Mouse (Mus musculus) E14TG2a.4 (cell line): ENCODE results near the gene Morc3.

Source experiments
- H3K27me3 ChIP-seq: 2 replicates; pipeline ENCODE4 v1.6.1; 2014; ENCODE audit warnings: low read length, control low read depth; ENCODE audit not compliant: insufficient read depth
- H3K36me3 ChIP-seq: 2 replicates; pipeline ENCODE4 v1.6.1; 2014; ENCODE audit warnings: low read length, control low read depth; ENCODE audit not compliant: insufficient read depth
- H3K4me1 ChIP-seq: replicated peaks from 2 replicates; pipeline ENCODE4 v1.6.1; 2014; ENCODE audit warnings: low read depth, low read length, control low read depth
- H3K4me3 ChIP-seq: replicated peaks from 2 replicates; pipeline ENCODE4 v1.5.1; 2014; ENCODE audit warnings: mild to moderate bottlenecking, low read length
- H3K9me3 ChIP-seq: 2 replicates; pipeline ENCODE4 v1.6.1; 2014; ENCODE audit warnings: low read length, control low read depth
- CTCF ChIP-seq: conservative IDR thresholded peaks from 2 replicates; pipeline ENCODE4 v1.5.1; 2014; ENCODE audit warnings: low read length
- NANOG ChIP-seq: IDR thresholded peaks from 2 replicates; pipeline ENCODE4 v1.6.1; 2014; ENCODE audit warnings: borderline replicate concordance, low read length, mixed read lengths
- POU5F1 ChIP-seq: IDR thresholded peaks from 2 replicates; pipeline ENCODE4 v1.6.1; 2014; ENCODE audit warnings: low read length, borderline replicate concordance

Gene Morc3

DNA sequence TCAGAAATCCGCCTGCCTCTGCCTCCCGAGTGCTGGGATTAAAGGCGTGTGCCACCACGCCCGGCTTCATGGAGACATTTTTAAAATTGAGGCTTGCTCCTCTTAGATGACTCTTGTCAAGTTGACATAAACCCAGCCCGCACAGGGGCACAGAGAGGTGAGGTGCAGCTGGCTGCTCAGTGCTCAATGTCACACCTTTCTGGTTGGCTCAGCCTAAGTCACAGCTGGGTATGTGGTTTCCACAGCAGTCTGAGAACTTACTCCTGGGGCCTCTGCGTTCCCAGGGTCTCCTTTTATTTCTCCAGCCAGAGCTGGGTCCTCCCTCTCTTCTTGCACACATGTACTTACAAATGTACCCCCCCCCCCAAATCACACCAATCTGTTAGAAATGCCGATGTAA is 76.3 kb downstream of the Morc3 start:
- TF ChIP-seq POU5F1: no peak
- no peak for TF ChIP-seq NANOG
- TF ChIP-seq CTCF: no peak
- H3K4me3 ChIP-seq: no peak overlapping the region
- H3K36me3 ChIP-seq: peaks cover 33% of the 10 kb centered on the region
- no peaks in the 10 kb centered on the region for H3K9me3 ChIP-seq
- no peaks in the 10 kb centered on the region for H3K27me3 ChIP-seq
- peaks cover 89% of the 10 kb centered on the region for H3K4me1 ChIP-seq

DNA sequence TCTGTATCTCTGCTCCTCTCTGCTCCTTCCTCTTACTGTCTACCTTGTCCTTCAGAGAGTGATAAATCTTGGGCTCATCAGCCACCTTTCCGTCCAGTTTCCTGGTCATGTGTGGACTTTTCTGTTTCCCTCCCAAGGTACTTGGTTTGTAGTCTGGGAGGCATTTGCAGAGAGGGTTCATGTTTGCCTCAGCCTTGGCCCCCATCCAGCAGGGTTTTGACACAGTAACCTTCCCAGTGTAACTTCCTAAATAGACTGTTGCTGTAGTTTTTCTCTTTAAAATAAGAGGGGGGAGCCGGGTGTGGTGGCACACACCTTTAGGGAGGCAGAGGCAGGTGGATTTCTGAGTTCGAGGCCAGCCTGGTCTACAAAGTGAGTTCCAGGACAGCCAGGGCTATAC is 78.0 kb downstream of the Morc3 start:
- peaks cover 79% of the 10 kb centered on the region for H3K4me1 ChIP-seq
- TF ChIP-seq NANOG (no peak), CTCF (no peak)
- H3K4me3 ChIP-seq: no peak overlapping the region
- no peaks in the 10 kb centered on the region for H3K9me3 ChIP-seq
- peaks cover 16% of the 10 kb centered on the region for H3K36me3 ChIP-seq
- no peaks in the 10 kb centered on the region for H3K27me3 ChIP-seq

DNA sequence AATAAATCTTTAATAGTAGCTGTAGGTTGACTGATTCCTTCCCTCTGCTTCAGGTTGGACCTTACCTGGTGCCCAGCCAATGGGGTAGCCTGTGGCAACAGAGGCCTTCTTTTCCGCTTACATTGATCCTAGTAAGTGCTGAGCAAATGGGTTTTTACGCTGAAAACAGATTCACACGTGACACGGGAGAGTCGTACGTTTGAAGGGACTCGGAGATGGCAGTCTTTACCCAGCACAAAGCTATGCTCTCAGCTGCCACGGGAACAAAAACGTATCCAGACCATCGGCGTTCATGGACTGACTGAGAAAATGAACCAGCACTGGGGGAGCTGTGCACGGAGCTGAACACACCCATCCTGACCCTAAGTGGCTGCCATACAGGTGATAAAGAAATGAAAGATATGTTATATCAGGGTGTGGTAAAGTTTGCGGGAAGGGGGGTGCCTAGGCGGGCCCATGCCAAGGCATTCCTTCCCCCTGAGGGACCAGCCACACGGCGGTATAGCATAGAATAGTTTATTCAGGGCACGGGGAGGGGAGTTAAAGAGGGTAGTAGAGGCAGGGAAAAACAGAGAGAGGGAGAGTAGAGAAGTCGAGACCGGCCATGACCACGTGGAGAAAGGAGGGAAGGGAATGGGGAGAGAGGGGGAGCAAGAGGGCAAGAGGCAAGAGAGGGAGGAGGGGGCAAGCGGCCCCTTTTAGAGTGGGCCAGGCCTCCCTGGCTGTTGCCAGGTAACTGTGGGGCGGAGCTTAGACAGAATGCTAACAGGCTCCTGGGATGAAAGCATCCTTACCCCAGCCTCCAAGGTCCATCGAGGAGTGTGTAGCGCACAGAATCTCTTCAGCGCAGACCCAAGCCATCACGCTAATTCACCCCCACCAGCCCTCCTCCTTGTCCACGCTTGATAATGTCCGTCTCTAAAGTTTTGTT is 79.1 kb downstream of the Morc3 start:
- no peaks in the 10 kb centered on the region for H3K9me3 ChIP-seq
- H3K36me3 ChIP-seq: peaks cover 5% of the 10 kb centered on the region
- H3K4me3 ChIP-seq: peak overlapping the region; percentile 56
- TF ChIP-seq NANOG: no peak
- no peak for TF ChIP-seq POU5F1
- no peak for TF ChIP-seq CTCF
- H3K27me3 ChIP-seq: no peaks in the 10 kb centered on the region
- H3K4me1 ChIP-seq: peaks cover 71% of the 10 kb centered on the region

DNA sequence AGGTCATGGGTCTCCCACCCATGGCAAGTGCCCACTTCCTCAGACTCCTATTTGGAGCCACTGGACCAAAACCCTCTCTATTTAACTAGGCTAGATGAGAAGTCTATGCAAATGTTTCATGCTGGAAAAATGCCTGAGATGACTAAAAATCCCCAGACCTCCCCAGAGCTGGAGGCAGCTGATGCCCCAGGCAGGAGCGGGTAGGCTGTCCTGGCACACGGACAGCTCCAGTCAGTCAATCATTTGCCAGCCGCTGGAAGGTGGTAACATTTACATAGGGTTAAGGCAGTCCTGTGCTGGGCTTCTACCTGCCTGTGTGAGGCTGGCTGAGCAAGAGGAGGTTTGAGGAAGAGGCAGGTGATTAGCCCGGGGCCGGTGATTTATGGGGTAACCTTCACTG is 80.2 kb downstream of the Morc3 start:
- Histone ChIP-seq H3K4me1 (peaks cover 63% of the 10 kb centered on the region), H3K36me3 (no peaks in the 10 kb centered on the region), H3K27me3 (no peaks in the 10 kb centered on the region), H3K4me3 (no peak overlapping the region), H3K9me3 (no peaks in the 10 kb centered on the region)
- TF ChIP-seq CTCF (no peak), NANOG (no peak), POU5F1 (no peak)

DNA sequence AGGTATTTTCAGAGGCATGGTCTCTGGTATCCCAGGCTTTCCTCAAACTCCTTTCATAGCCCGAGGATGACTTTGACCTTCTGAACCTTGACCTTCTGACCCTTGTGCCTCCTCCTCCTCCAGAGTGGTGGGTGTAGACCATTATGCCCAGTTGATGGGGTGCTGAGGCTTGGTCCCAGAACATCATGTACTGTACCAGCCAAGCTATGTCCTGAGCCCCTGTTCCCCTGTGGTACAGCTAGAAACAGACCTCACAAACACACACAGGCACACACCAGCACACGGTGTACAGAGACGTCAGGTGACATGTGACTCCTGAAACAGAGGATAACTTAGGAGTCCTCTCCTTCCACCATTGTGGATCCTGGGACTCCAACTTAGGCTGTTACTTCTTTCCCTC is 80.9 kb downstream of the Morc3 start:
- Histone ChIP-seq H3K36me3 (no peaks in the 10 kb centered on the region), H3K9me3 (no peaks in the 10 kb centered on the region), H3K4me3 (no peak overlapping the region), H3K4me1 (peaks cover 63% of the 10 kb centered on the region), H3K27me3 (no peaks in the 10 kb centered on the region)
- TF ChIP-seq CTCF (no peak), NANOG (no peak)

DNA sequence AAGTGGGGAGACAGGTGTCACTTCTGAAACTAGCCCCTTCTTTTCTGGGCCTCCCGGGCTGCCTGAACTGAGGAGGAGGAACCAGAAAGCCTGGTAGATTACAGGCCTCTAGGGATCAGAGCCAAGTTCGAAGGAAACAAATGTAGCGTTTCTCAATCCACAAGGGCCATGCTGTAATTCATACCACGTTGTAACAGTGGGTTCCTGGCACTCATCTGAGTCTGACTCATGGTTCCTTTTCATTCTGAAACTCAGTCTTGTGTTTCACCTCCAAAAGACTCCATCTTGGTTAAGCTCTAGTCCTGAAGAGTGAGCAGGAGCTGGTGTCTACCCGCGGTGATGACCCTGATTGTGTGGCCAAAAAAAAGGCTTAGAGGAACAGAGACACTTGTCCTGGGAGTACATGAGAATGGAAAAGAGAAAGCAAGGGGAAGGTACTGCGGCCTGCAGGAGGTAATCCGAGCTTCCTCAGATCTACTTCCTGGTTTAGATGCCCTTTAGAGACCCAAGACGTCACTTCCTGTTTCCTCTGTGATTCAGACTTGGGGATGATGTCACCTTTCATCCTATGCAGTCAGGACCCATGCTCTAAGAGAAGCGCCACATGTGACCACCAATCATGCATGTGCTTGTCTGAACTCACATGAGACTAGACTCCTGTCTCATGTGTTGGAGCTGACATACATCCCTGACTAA is 82.1 kb downstream of the Morc3 start:
- H3K36me3 ChIP-seq: no peaks in the 10 kb centered on the region
- H3K27me3 ChIP-seq: no peaks in the 10 kb centered on the region
- no peak overlapping the region for H3K4me3 ChIP-seq
- no peaks in the 10 kb centered on the region for H3K9me3 ChIP-seq
- no peak for TF ChIP-seq CTCF
- TF ChIP-seq NANOG: no peak
- no peak for TF ChIP-seq POU5F1
- peaks cover 65% of the 10 kb centered on the region for H3K4me1 ChIP-seq

DNA sequence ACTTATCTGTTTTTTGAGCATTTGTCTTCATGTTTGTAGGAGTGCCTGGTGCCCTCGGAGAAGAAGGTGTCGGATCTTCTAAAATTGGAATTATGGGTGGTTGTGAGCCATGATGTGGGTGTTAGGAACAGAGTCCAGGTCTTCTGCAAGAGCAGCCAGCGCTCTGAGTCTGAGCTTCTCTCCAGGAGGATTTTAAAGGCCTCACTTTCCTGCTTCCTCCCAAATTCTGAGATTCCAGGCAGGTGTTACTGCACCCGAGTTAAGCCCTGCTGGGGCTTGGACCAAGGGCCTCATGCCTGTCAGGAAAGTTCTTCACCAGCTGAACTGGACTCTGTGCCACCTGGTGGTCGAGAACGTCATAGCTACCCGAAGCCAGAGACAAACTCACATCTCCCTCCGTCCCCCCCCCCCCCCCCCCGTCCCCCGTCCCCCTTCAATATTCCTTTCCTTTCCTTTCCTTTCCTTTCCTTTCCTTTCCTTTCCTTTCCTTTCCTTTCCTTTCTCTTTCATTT is 83.5 kb downstream of the Morc3 start:
- no peaks in the 10 kb centered on the region for H3K9me3 ChIP-seq
- no peak overlapping the region for H3K4me3 ChIP-seq
- H3K4me1 ChIP-seq: peaks cover 66% of the 10 kb centered on the region
- H3K36me3 ChIP-seq: no peaks in the 10 kb centered on the region
- TF ChIP-seq CTCF (peak; percentile 22; the same call in 1 of the 2 replicates), POU5F1 (no peak), NANOG (no peak)
- H3K27me3 ChIP-seq: peaks cover 9% of the 10 kb centered on the region
